Mouse (Mus musculus) embryonic stem cell, embryonic (primary cell): ENCODE measurements at regions not wholly inside any gene's neighbourhood (a gene's known extent, or its start where the extent isn't known, plus 50 kb on each side); places are given as distances from the start of the nearest gene placed in this dataset.
"Not testable (repeated sequence)": the region's sequence is repeated elsewhere in the genome, so short reads cannot be mapped to it uniquely, and the experiment has no call there.

Source experiments
- CTCF ChIA-PET, 4 experiments: fragments of 300-600 bp in 2 of 4; fragments of 350-600 bp in 2 of 4; sonication (Branson Sonifier 250); formaldehyde crosslinking; loops; one replicate each; lab custom pipeline; 2022; ENCODE audit warnings: inconsistent platforms in 2 of 4; lab: Charles Lee
- POLR2A ChIA-PET, 4 experiments: fragments of 300-600 bp in 2 of 4; fragments of 350-600 bp in 2 of 4; sonication (Branson Sonifier 250); formaldehyde crosslinking; loops; one replicate each; lab custom pipeline; 2022; ENCODE audit warnings: antibody characterized with exemption in 4 of 4, inconsistent platforms in 1 of 4; lab: Charles Lee

GRCm38 (mm10) chr11:41090391-41090900 lies 335.3 kb upstream of the Ccng1 start:
- POLR2A ChIA-PET, CTCF ChIA-PET: not testable (repeated sequence)

- ChIA-PET POLR2A (no interaction called here), CTCF (no interaction called here)
These were observed 308.5 kb upstream of the Ccng1 start for GRCm38 (mm10) chr11:41063570-41063969.

GRCm38 (mm10) chr11:41057796-41058195 lies 302.7 kb upstream of the Ccng1 start:
- ChIA-PET POLR2A (no interaction called here), CTCF (no interaction called here)

- CTCF ChIA-PET = no interaction called here
These were observed 274.9 kb upstream of the Ccng1 start for GRCm38 (mm10) chr11:41030018-41030417.

GRCm38 (mm10) chr11:41010096-41010495 lies 255.0 kb upstream of the Ccng1 start:
- ChIA-PET CTCF (no interaction called here), POLR2A (no interaction called here)

More at GRCm38 (mm10) chr11:41030018-41030417, 274.9 kb upstream of the Ccng1 start:
- POLR2A ChIA-PET = no interaction called here

- POLR2A ChIA-PET = no interaction called here
- CTCF ChIA-PET = no interaction called here
These were observed 217.7 kb upstream of the Ccng1 start for GRCm38 (mm10) chr11:40972806-40973205.

GRCm38 (mm10) chr11:40927168-40927567 lies 172.1 kb upstream of the Ccng1 start:
- ChIA-PET POLR2A (interaction anchor here in 1 of 4 experiments (0.8 kb wide), 1 partner anchor 44 kb away, joined by 3 read pairs; no protein-coding TSS in a partner anchor), CTCF (interaction anchor here in 3 of 4 experiments (0.8 to 1.7 kb wide), 4 partner anchors 8 to 152 kb away, joined by 3 to 5 read pairs (median 3); no protein-coding TSS in a partner anchor)

- CTCF ChIA-PET = no interaction called here
These were observed 136.4 kb upstream of the Ccng1 start for GRCm38 (mm10) chr11:40891485-40891884.

GRCm38 (mm10) chr11:40884509-40884908 lies 129.4 kb upstream of the Ccng1 start:
- CTCF ChIA-PET = no interaction called here
- POLR2A ChIA-PET = no interaction called here

More at GRCm38 (mm10) chr11:40891485-40891884, 136.4 kb upstream of the Ccng1 start:
- POLR2A ChIA-PET = no interaction called here

- ChIA-PET CTCF (no interaction called here), POLR2A (no interaction called here)
These were observed 124.5 kb upstream of the Ccng1 start for GRCm38 (mm10) chr11:40879589-40879988.

GRCm38 (mm10) chr11:40873002-40873401 lies 117.9 kb upstream of the Ccng1 start:
- ChIA-PET POLR2A (no interaction called here), CTCF (no interaction called here)

- CTCF ChIA-PET = interaction anchor here in 2 of 4 experiments (0.7 to 1.2 kb wide), 3 partner anchors 11 to 1202 kb away, joined by 3 to 6 read pairs (median 4); no protein-coding TSS in a partner anchor
- POLR2A ChIA-PET = interaction anchor here in 1 of 4 experiments (1.6 kb wide), 1 partner anchor 13 kb away, joined by 5 read pairs; no protein-coding TSS in a partner anchor
These were observed 110.6 kb upstream of the Ccng1 start for GRCm38 (mm10) chr11:40865694-40866093.

GRCm38 (mm10) chr11:40851361-40851760 lies 96.2 kb upstream of the Ccng1 start:
- ChIA-PET POLR2A (interaction anchor here in 1 of 4 experiments (0.5 kb wide), 1 partner anchor 94 kb away, joined by 4 read pairs; no protein-coding TSS in a partner anchor), CTCF (no interaction called here)

- CTCF ChIA-PET = no interaction called here
- POLR2A ChIA-PET = interaction anchor here in 1 of 4 experiments (0.5 kb wide), 1 partner anchor 94 kb away, joined by 4 read pairs; no protein-coding TSS in a partner anchor
These were observed 95.6 kb upstream of the Ccng1 start for GRCm38 (mm10) chr11:40850652-40851092.

- POLR2A ChIA-PET = interaction anchor here in 1 of 4 experiments (0.9 kb wide), 1 partner anchor 14 kb away, joined by 3 read pairs; no protein-coding TSS in a partner anchor
These were observed 91.5 kb upstream of the Ccng1 start for GRCm38 (mm10) chr11:40846586-40846985.

GRCm38 (mm10) chr11:40835393-40835792 lies 80.3 kb upstream of the Ccng1 start:
- POLR2A ChIA-PET = no interaction called here
- CTCF ChIA-PET = no interaction called here

More at GRCm38 (mm10) chr11:40846586-40846985, 91.5 kb upstream of the Ccng1 start:
- CTCF ChIA-PET = no interaction called here
